Mouse (Mus musculus): ENCODE results near the gene Mrgprg. TPM values are rescaled to one million over a fixed set of nuclear protein-coding genes. Genes with fewer than 3 reads are reported as not detected.

The Mrgprg gene
- polyA plus RNA-seq, 1 experiment from 2014 or later = not detected

- WGBS = 34% methylated on average over 3 of the region's 3 CpGs
- H3K36me3 ChIP-seq (replicated peaks) = no peaks in the 10 kb centered on the region
- no peaks in the 10 kb centered on the region for H3K4me1 ChIP-seq
- no peaks in the 10 kb centered on the region for H3K27me3 ChIP-seq (replicated peaks)
- H3K4me2 ChIP-seq = no peak overlapping the region
- H3K27ac ChIP-seq = no peak overlapping the region
- no peaks in the 10 kb centered on the region for H3K9me3 ChIP-seq
- H3K4me3 ChIP-seq = no peak overlapping the region
- ATAC-seq (replicated peaks) = no peak
- no peak overlapping the region for H3K9ac ChIP-seq
Measured at GRCm38 (mm10) chr7:143776137-143776536, 9.3 kb upstream of the Mrgprg start.

- H3K4me2 ChIP-seq = no peak overlapping the region
- no peak overlapping the region for H3K4me3 ChIP-seq
- WGBS = 59% methylated on average over 1 of the region's 1 CpGs
- peaks cover 11% of the 10 kb centered on the region; the same call in 1 of the 2 replicates for H3K27me3 ChIP-seq (replicated peaks)
- H3K27ac ChIP-seq = no peak overlapping the region
- H3K4me1 ChIP-seq = no peaks in the 10 kb centered on the region; the same call in 1 of the 2 replicates
- H3K36me3 ChIP-seq (replicated peaks) = no peaks in the 10 kb centered on the region
- no peak for ATAC-seq (replicated peaks)
- no peaks in the 10 kb centered on the region for H3K9me3 ChIP-seq
- no peak overlapping the region for H3K9ac ChIP-seq
Measured at GRCm38 (mm10) chr7:143769461-143769860, 2.7 kb upstream of the Mrgprg start.

GRCm38 (mm10) chr7:143768267-143768666 is 1.5 kb upstream of the Mrgprg start:
- Histone ChIP-seq H3K9me3 (no peaks in the 10 kb centered on the region), H3K36me3 (replicated peaks) (no peaks in the 10 kb centered on the region), H3K4me1 (no peaks in the 10 kb centered on the region; the same call in 1 of the 2 replicates), H3K27me3 (replicated peaks) (peaks cover 11% of the 10 kb centered on the region; the same call in 1 of the 2 replicates), H3K27ac (no peak overlapping the region), H3K9ac (no peak overlapping the region), H3K4me3 (no peak overlapping the region), H3K4me2 (no peak overlapping the region)
- ATAC-seq (replicated peaks) = no peak
- 79% methylated on average over 6 of the region's 6 CpGs for WGBS

GRCm38 (mm10) chr7:143764876-143765530 is 1.8 kb downstream of the Mrgprg start:
- ATAC-seq (replicated peaks) = no peak
- Histone ChIP-seq H3K9ac (no peak overlapping the region), H3K4me3 (no peak overlapping the region), H3K27ac (no peak overlapping the region), H3K27me3 (replicated peaks) (peaks cover 11% of the 10 kb centered on the region; the same call in 1 of the 2 replicates), H3K9me3 (no peaks in the 10 kb centered on the region), H3K4me1 (no peaks in the 10 kb centered on the region; the same call in 1 of the 2 replicates), H3K36me3 (replicated peaks) (no peaks in the 10 kb centered on the region), H3K4me2 (no peak overlapping the region)
- WGBS = 72% methylated on average over 19 of the region's 19 CpGs

GRCm38 (mm10) chr7:143763794-143764193 is 3.0 kb downstream of the Mrgprg start:
- Histone ChIP-seq H3K4me3 (no peak overlapping the region), H3K4me1 (no peaks in the 10 kb centered on the region), H3K27me3 (replicated peaks) (peaks cover 16% of the 10 kb centered on the region; the same call in 1 of the 2 replicates), H3K36me3 (replicated peaks) (no peaks in the 10 kb centered on the region), H3K4me2 (no peak overlapping the region), H3K9ac (no peak overlapping the region), H3K9me3 (no peaks in the 10 kb centered on the region), H3K27ac (no peak overlapping the region)
- ATAC-seq (replicated peaks) = peak; percentile 45; the same call in 1 of the 2 replicates
- 16% methylated on average over 3 of the region's 3 CpGs for WGBS

- Histone ChIP-seq H3K36me3 (replicated peaks) (no peaks in the 10 kb centered on the region), H3K9ac (no peak overlapping the region), H3K4me1 (peaks cover 10% of the 10 kb centered on the region), H3K4me2 (no peak overlapping the region), H3K27ac (no peak overlapping the region), H3K9me3 (no peaks in the 10 kb centered on the region), H3K27me3 (replicated peaks) (peaks cover 19% of the 10 kb centered on the region), H3K4me3 (no peak overlapping the region)
- 69% methylated on average over 3 of the region's 3 CpGs for WGBS
- no peak for ATAC-seq (replicated peaks)
Measured at GRCm38 (mm10) chr7:143758956-143759355, 7.8 kb downstream of the Mrgprg start.

- Histone ChIP-seq H3K4me2 (no peak overlapping the region), H3K4me3 (no peak overlapping the region), H3K27ac (no peak overlapping the region), H3K36me3 (replicated peaks) (no peaks in the 10 kb centered on the region), H3K9ac (no peak overlapping the region), H3K4me1 (peaks cover 10% of the 10 kb centered on the region), H3K27me3 (replicated peaks) (peaks cover 19% of the 10 kb centered on the region), H3K9me3 (no peaks in the 10 kb centered on the region)
- ATAC-seq (replicated peaks) = no peak
- WGBS = 73% methylated on average over 3 of the region's 3 CpGs
Measured at GRCm38 (mm10) chr7:143757696-143758095, 9.1 kb downstream of the Mrgprg start.

- no peaks in the 10 kb centered on the region for H3K36me3 ChIP-seq (replicated peaks)
- H3K9me3 ChIP-seq = no peaks in the 10 kb centered on the region
- H3K4me2 ChIP-seq = peak overlapping the region; percentile 81
- ATAC-seq (replicated peaks) = peak; percentile 91
- H3K4me1 ChIP-seq = peaks cover 10% of the 10 kb centered on the region
- peak overlapping the region; percentile 9; the same call in 1 of the 2 replicates for H3K9ac ChIP-seq
- peak overlapping the region; percentile 37 for H3K4me3 ChIP-seq
- H3K27me3 ChIP-seq (replicated peaks) = peaks cover 19% of the 10 kb centered on the region
- no peak overlapping the region for H3K27ac ChIP-seq
- whole genome bisulfite sequencing = under 1% methylated on average over 15 of the region's 15 CpGs
Measured at GRCm38 (mm10) chr7:143757027-143757390, 9.8 kb downstream of the Mrgprg start.

- peak; percentile 5; the same call in 1 of the 2 replicates for ATAC-seq (replicated peaks)
- H3K4me3 ChIP-seq = peak within 1 kb of the TSS; percentile 37
- no peaks in the 10 kb centered on the region for H3K36me3 ChIP-seq (replicated peaks)
- H3K27me3 ChIP-seq (replicated peaks) = peaks cover 19% of the 10 kb centered on the region
- H3K9me3 ChIP-seq = no peaks in the 10 kb centered on the region
- WGBS = 29% methylated on average over 21 of the region's 22 CpGs
- peaks cover 10% of the 10 kb centered on the region for H3K4me1 ChIP-seq
- H3K4me2 ChIP-seq = peak within 1 kb of the TSS; percentile 81
- H3K9ac ChIP-seq = peak within 1 kb of the TSS; percentile 9; the same call in 1 of the 2 replicates
- H3K27ac ChIP-seq = no peak within 1 kb of the TSS
Measured at GRCm38 (mm10) chr7:143756125-143757026, 10.4 kb downstream of the Mrgprg start, which contains the start of gene Osbpl5. Gene Osbpl5, minus strand, starts transcription at chr7:143756985.

- Histone ChIP-seq H3K36me3 (replicated peaks) (no peaks in the 10 kb centered on the region), H3K27me3 (replicated peaks) (peaks cover 19% of the 10 kb centered on the region), H3K4me2 (no peak overlapping the region), H3K4me3 (no peak overlapping the region), H3K4me1 (peaks cover 10% of the 10 kb centered on the region), H3K9me3 (no peaks in the 10 kb centered on the region), H3K27ac (no peak overlapping the region), H3K9ac (no peak overlapping the region)
- no peak for ATAC-seq (replicated peaks)
- 74% methylated on average over 9 of the region's 9 CpGs for WGBS
Measured at GRCm38 (mm10) chr7:143755357-143756124, 11.3 kb downstream of the Mrgprg start.

GRCm38 (mm10) chr7:143753990-143754715 is 12.6 kb downstream of the Mrgprg start:
- H3K9ac ChIP-seq = no peak overlapping the region
- WGBS = 44% methylated on average over 5 of the region's 5 CpGs

More at GRCm38 (mm10) chr7:143753990-143754715, 12.6 kb downstream of the Mrgprg start:
- peaks cover 10% of the 10 kb centered on the region for H3K4me1 ChIP-seq
- no peak overlapping the region for H3K4me3 ChIP-seq
- no peak overlapping the region for H3K4me2 ChIP-seq
- H3K36me3 ChIP-seq (replicated peaks) = no peaks in the 10 kb centered on the region
- no peak overlapping the region for H3K27ac ChIP-seq
- ATAC-seq (replicated peaks) = no peak
- peaks cover 18% of the 10 kb centered on the region for H3K27me3 ChIP-seq (replicated peaks)
- H3K9me3 ChIP-seq = no peaks in the 10 kb centered on the region
